In the genomic region with DNA sequence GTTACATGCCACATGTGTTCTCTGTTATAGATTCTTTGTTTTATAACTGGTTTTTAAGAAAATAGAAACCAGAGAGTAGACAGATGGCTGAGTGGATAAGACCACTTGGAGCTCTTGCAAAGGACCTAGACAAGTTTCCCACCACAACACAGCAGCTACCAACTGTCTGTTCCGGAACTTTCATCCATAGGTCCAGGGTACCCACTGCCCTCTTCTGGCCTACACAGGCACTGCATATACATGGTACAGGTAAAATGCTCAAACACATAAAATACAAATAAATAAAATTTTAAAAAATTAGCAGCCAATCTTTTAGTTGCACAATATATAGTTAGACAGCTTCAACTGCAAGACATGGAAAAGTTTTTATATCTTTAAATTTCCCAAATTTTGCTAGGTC, we compare ENCODE assay signal across 10 mouse cellular contexts.
A peak's percentile ranks its signal among the peaks of the same experiment; 100 is the strongest.
DNase-seq lines count a peak whose midpoint lies in the region; ATAC-seq and TF ChIP-seq lines count a peak whose summit lies in the region.
"Had no signal": no experiment of that assay in that cellular context is flagged by ENCODE, and none has a peak within 500 bp of the region (broad histone marks: within the 10 kb centered on the region; RNA-seq: fewer than 3 reads in every experiment).

No protein-coding gene starts in this region.

- H3K9me3 ChIP-seq in forebrain, postnatal 0 days (ENCODE audit: low read length): no peaks in the 10 kb centered on the region
- H3K9me3 ChIP-seq in forebrain, embryonic 12.5 days: no peaks in the 10 kb centered on the region
- H3K9me3 ChIP-seq in CH12.LX (replicated peaks; ENCODE audit: low read length): no peaks in the 10 kb centered on the region
- H3K9me3 ChIP-seq: limb, embryonic 10.5 days had no signal

- peaks cover 3% of the 10 kb centered on the region; the same call in 1 of the 2 replicates for H3K79me2 ChIP-seq in liver, adult 2 months (ENCODE audit: control insufficient read depth, insufficient read depth, low read length)
- no peaks in the 10 kb centered on the region for H3K79me2 ChIP-seq in CH12.LX (replicated peaks; ENCODE audit: control insufficient read depth, extremely low read depth, insufficient read depth, poor library complexity, severe bottlenecking)

- H3K9ac ChIP-seq in forebrain, postnatal 0 days: no peak overlapping the region
- no peak overlapping the region for H3K9ac ChIP-seq in forebrain, embryonic 12.5 days
- no peak overlapping the region for H3K9ac ChIP-seq in liver, adult 2 months (ENCODE audit: low read depth, low read length)
- no peak overlapping the region for H3K9ac ChIP-seq in CH12.LX (ENCODE audit: insufficient read depth, low read depth)

- no peaks in the 10 kb centered on the region for H3K36me3 ChIP-seq in forebrain, postnatal 0 days (ENCODE audit: insufficient read depth)
- H3K36me3 ChIP-seq in forebrain, embryonic 12.5 days (replicated peaks): 0 out of 2 replicates have a peak, but pooled peaks cover 3% of the 10 kb centered on the region
- 0 out of 2 replicates have a peak, but pooled peaks cover 1% of the 10 kb centered on the region for H3K36me3 ChIP-seq in liver, adult 2 months (ENCODE audit: control insufficient read depth, insufficient read depth, low read length)
- no peaks in the 10 kb centered on the region for H3K36me3 ChIP-seq in CH12.LX (replicated peaks in 1 of 2; ENCODE audit: control insufficient read depth in 1 of 2, insufficient read depth in 1 of 2, low read length in 1 of 2)

- no peak overlapping the region for H3K4me3 ChIP-seq in forebrain, postnatal 0 days (ENCODE audit: low read depth, low read length)
- no peak overlapping the region for H3K4me3 ChIP-seq in forebrain, embryonic 12.5 days (replicated peaks)
- H3K4me3 ChIP-seq in liver, adult 2 months (ENCODE audit: insufficient read depth, low read depth, low read length): no peak overlapping the region
- H3K4me3 ChIP-seq in CH12.LX (replicated peaks in 1 of 3; ENCODE audit: low read depth in 2 of 3, low read length in 2 of 3, poor library complexity in 1 of 3): no peak overlapping the region
- H3K4me3 ChIP-seq: limb, embryonic 10.5 days had no signal

- intact Hi-C loops in heart, postnatal 10 days (cut with DNase I): no loop called here

- 0 out of 2 replicates have a peak, but pooled peaks have one; percentile 10 for TF ChIP-seq CTCF in forebrain, postnatal 0 days (IDR thresholded peaks at IDR 0.05; ENCODE audit: low read depth)
- peak; percentile 37; the same call in 1 of the 2 replicates for TF ChIP-seq CTCF in liver, adult 2 months (IDR thresholded peaks at IDR 0.05; ENCODE audit: low read depth, low read length)
- TF ChIP-seq CTCF in CH12.LX (conservative IDR thresholded peaks at IDR 0.05 in 1 of 2, IDR thresholded peaks at IDR 0.05 in 1 of 2; ENCODE audit: low read depth in 2 of 2, low read length in 2 of 2): peak; percentile 46 to 69; a peak in 3 of 4 replicates

- no peak overlapping the region for H3K4me2 ChIP-seq in forebrain, postnatal 0 days (ENCODE audit: low read depth)
- no peak overlapping the region for H3K4me2 ChIP-seq in forebrain, embryonic 12.5 days
- no peak overlapping the region for H3K4me2 ChIP-seq in CH12.LX (ENCODE audit: insufficient read depth, low read depth, poor library complexity, severe bottlenecking)

- DNase-seq in forebrain, postnatal 0 days: no peak
- no peak for DNase-seq in liver, adult 2 months (ENCODE audit: extremely low read depth, low read depth, low spot score)
- DNase-seq in liver (no peak), CH12.LX (ENCODE audit: extremely low read depth) (peak; percentile 40)
- DNase-seq in frontal cortex, postnatal 10 days (ENCODE audit: low spot score in 2 of 2): no peak
- no peak for DNase-seq in heart, postnatal 10 days
- DNase-seq: heart, postnatal 14 days had no signal

- WGBS in forebrain, postnatal 0 days: 80% methylated on average over 1 of the region's 1 CpGs
- 85% methylated on average over 1 of the region's 1 CpGs for WGBS in forebrain, embryonic 12.5 days
- 97% methylated on average over 1 of the region's 1 CpGs for WGBS in liver, adult 2 months

- TF ChIP-seq POLR2A in liver, adult 2 months (IDR thresholded peaks at IDR 0.05; ENCODE audit: extremely low read depth, insufficient read depth, low read length): no peak
- TF ChIP-seq POLR2A in CH12.LX (IDR thresholded peaks at IDR 0.05; ENCODE audit: low read depth, low read length): no peak

- H3K27me3 ChIP-seq in forebrain, postnatal 0 days (ENCODE audit: insufficient read depth, low read length): no peaks in the 10 kb centered on the region
- no peaks in the 10 kb centered on the region for H3K27me3 ChIP-seq in forebrain, embryonic 12.5 days
- H3K27me3 ChIP-seq in liver, adult 2 months (ENCODE audit: control insufficient read depth, insufficient read depth, low read length): no peaks in the 10 kb centered on the region
- no peaks in the 10 kb centered on the region for H3K27me3 ChIP-seq in CH12.LX (replicated peaks)

- H3K4me1 ChIP-seq in forebrain, postnatal 0 days (ENCODE audit: insufficient read depth): no peaks in the 10 kb centered on the region
- H3K4me1 ChIP-seq in forebrain, embryonic 12.5 days: no peaks in the 10 kb centered on the region
- no peaks in the 10 kb centered on the region for H3K4me1 ChIP-seq in liver, adult 2 months (ENCODE audit: control insufficient read depth, insufficient read depth, low read length)
- H3K4me1 ChIP-seq in CH12.LX (ENCODE audit: control insufficient read depth in 1 of 2, insufficient read depth in 2 of 2): no peaks in the 10 kb centered on the region
- H3K4me1 ChIP-seq: limb, embryonic 10.5 days had no signal

- no peak for ATAC-seq in forebrain, postnatal 0 days
- ATAC-seq in forebrain, embryonic 12.5 days (ENCODE audit: low FRiP score): no peak
- ATAC-seq in common myeloid progenitor, adult 5-6 weeks (replicated peaks; ENCODE audit: low read depth, poor library complexity, severe bottlenecking): peak; percentile 89

- in situ Hi-C loops in CH12.LX (cut with MboI; ENCODE audit: low pct_ligation_motif_present, low pct_unique_long_range_greater_than_20kb, low sequenced_read_pairs): loop anchor here (25.0 kb wide), 1 partner anchor 153 kb away; no protein-coding TSS in a partner anchor

- no peak overlapping the region for H3K27ac ChIP-seq in forebrain, postnatal 0 days (ENCODE audit: low read depth, low read length)
- no peak overlapping the region for H3K27ac ChIP-seq in forebrain, embryonic 12.5 days
- H3K27ac ChIP-seq in liver, adult 2 months (replicated peaks; ENCODE audit: insufficient read depth, low read depth, low read length): no peak overlapping the region
- no peak overlapping the region for H3K27ac ChIP-seq in CH12.LX (ENCODE audit: insufficient read depth, low read depth)
- H3K27ac ChIP-seq: limb, embryonic 10.5 days had no signal

- TF ChIP-seq EP300 in CH12.LX (IDR thresholded peaks at IDR 0.05; ENCODE audit: low read length): no peak

- TF ChIP-seq RAD21 in CH12.LX (IDR thresholded peaks at IDR 0.05; ENCODE audit: low read depth, low read length): peak; percentile 63

- dilution Hi-C loops in CH12.LX (cut with MboI; ENCODE audit: extremely low pct_ligation_motif_present, extremely low pct_unique_long_range_greater_than_20kb, low sequenced_read_pairs): no loop called here

TF ChIP-seq in CH12.LX, 34 proteins besides CTCF, POLR2A, EP300 and RAD21:
- peak; percentile 63 for TF ChIP-seq SMC3 (IDR thresholded peaks at IDR 0.05; ENCODE audit: low read depth, low read length)
- TF ChIP-seq GABPA (IDR thresholded peaks at IDR 0.05; ENCODE audit: insufficient replicate concordance, low read depth, low read length): no peak
